Mouse (Mus musculus) gastrocnemius, postnatal 4 days (tissue): ENCODE data around the gene Cdc37. TPM values are rescaled to one million over a fixed set of nuclear protein-coding genes. Genes with fewer than 3 reads are reported as not detected.

Experiments used
- DNase-seq, 2 experiments: peaks; one replicate each; pipeline ENCODE4 v3.0.0; 2021 to 2022; ENCODE audit warnings: low spot score in 2 of 2, mixed read lengths in 2 of 2
- total RNA-seq, 2 experiments: library from RNA; stranded (reverse); gene quantifications; 2 replicates each; pipeline ENCODE4 v1.2.3; 2021

Cdc37 gene
- total RNA-seq, 2 experiments from 2014 or later, result 160 to 163 TPM

- DNase-seq, result peak; percentile 55 to 75
Measured at GRCm38 (mm10) chr9:21168161-21169123, 18.7 kb upstream of the Cdc37 start.

GRCm38 (mm10) chr9:21167140-21168097 is 17.6 kb upstream of the Cdc37 start:
- DNase-seq, result no peak

- DNase-seq, result no peak
Measured at GRCm38 (mm10) chr9:21166516-21166915, 16.7 kb upstream of the Cdc37 start.

GRCm38 (mm10) chr9:21165952-21166451 is 16.2 kb upstream of the Cdc37 start:
- peak; percentile 52 to 57 for DNase-seq

- no peak for DNase-seq
Measured at GRCm38 (mm10) chr9:21165041-21165951, 15.5 kb upstream of the Cdc37 start, which contains the start of gene Pde4a. Gene Pde4a (plus strand): TSS chr9:21165714.

- DNase-seq, result no peak
Measured at GRCm38 (mm10) chr9:21164072-21164471, 14.3 kb upstream of the Cdc37 start.

- no peak for DNase-seq
Measured at GRCm38 (mm10) chr9:21163086-21164050, 13.6 kb upstream of the Cdc37 start.

GRCm38 (mm10) chr9:21161209-21161909 is 11.6 kb upstream of the Cdc37 start:
- DNase-seq, result peak; percentile 65 to 83

- DNase-seq, result no peak
Measured at GRCm38 (mm10) chr9:21154787-21155186, 5.0 kb upstream of the Cdc37 start.

GRCm38 (mm10) chr9:21153833-21154232 is 4.1 kb upstream of the Cdc37 start:
- peak in 1 of 2 experiments; percentile 36 for DNase-seq

- DNase-seq, result no peak
Measured at GRCm38 (mm10) chr9:21153331-21153730, 3.5 kb upstream of the Cdc37 start.

- peak in 1 of 2 experiments; percentile 43 for DNase-seq
Measured at GRCm38 (mm10) chr9:21152715-21153114, 2.9 kb upstream of the Cdc37 start.

- DNase-seq, result no peak
Measured at GRCm38 (mm10) chr9:21149077-21149653, 617 bp downstream of the Cdc37 start.

- DNase-seq, result no peak
Measured at GRCm38 (mm10) chr9:21148427-21148826, 1.4 kb downstream of the Cdc37 start.

- no peak for DNase-seq
Measured at GRCm38 (mm10) chr9:21146722-21147121, 3.1 kb downstream of the Cdc37 start.

GRCm38 (mm10) chr9:21145431-21145830 is 4.4 kb downstream of the Cdc37 start:
- no peak for DNase-seq

GRCm38 (mm10) chr9:21144361-21144760 is 5.4 kb downstream of the Cdc37 start:
- DNase-seq, result no peak

GRCm38 (mm10) chr9:21141922-21142321 is 7.9 kb downstream of the Cdc37 start:
- no peak for DNase-seq
